Mouse (Mus musculus): ENCODE measurements around the gene Dnmt3a. TPM values are rescaled to one million over a fixed set of nuclear protein-coding genes. Genes with fewer than 3 reads are reported as not detected.

Gene Dnmt3a
- total RNA-seq, 2 experiments from 2014 or later: 85.3 to 95.1 TPM

- no peak for DNase-seq (ENCODE audit: low spot score)
- intact Hi-C loops (cut with DNase I): no loop called here
Measured at GRCm38 (mm10) chr12:3947503-3947902, 141.7 kb downstream of the Dnmt3a start.

- DNase-seq (ENCODE audit: low spot score): no peak
- intact Hi-C loops (cut with DNase I): no loop called here
Measured at GRCm38 (mm10) chr12:3954651-3955050, 148.8 kb downstream of the Dnmt3a start, which contains the start of gene Pomc. TSS of gene Pomc (plus strand) at chr12:3954951.

- DNase-seq (ENCODE audit: low spot score): no peak
- intact Hi-C loops (cut with DNase I): no loop called here
Measured at GRCm38 (mm10) chr12:3955371-3955770, 149.6 kb downstream of the Dnmt3a start.

- intact Hi-C loops (cut with DNase I): no loop called here
- no peak for DNase-seq (ENCODE audit: low spot score)
Measured at GRCm38 (mm10) chr12:3956351-3956750, 150.5 kb downstream of the Dnmt3a start.

- DNase-seq (ENCODE audit: low spot score): peak; percentile 89
- intact Hi-C loops (cut with DNase I): no loop called here
Measured at GRCm38 (mm10) chr12:3959791-3960543, 154.2 kb downstream of the Dnmt3a start.

- intact Hi-C loops (cut with DNase I): no loop called here
Measured at GRCm38 (mm10) chr12:3960553-3960952, 154.7 kb downstream of the Dnmt3a start.

More at GRCm38 (mm10) chr12:3960553-3960952, 154.7 kb downstream of the Dnmt3a start:
- no peak for DNase-seq (ENCODE audit: low spot score)

Other genes with a start within 250 kb of the Dnmt3a start
- gene Dtnb, start 233.6 kb upstream of the Dnmt3a start, total RNA-seq (2021): 1 to 10 TPM; 5.3 to 5.4 TPM
- under 1 TPM in 1 of 2 experiments, not detected in 1; 0.26 TPM for gene Pomc, start 148.9 kb downstream of the Dnmt3a start, total RNA-seq (2021)
- 1 to 10 TPM; 7.3 to 7.9 TPM for gene Efr3b, start 232.9 kb downstream of the Dnmt3a start, total RNA-seq (2021)

Measured in heart, postnatal 25 days (tissue).